Mouse (Mus musculus) CD4-positive, CD25-positive, alpha-beta regulatory T cell, adult 2 months (primary cell): ENCODE data around the gene Gm17482.
A peak's percentile ranks its signal among the peaks of the same experiment; 100 is the strongest.
"Not testable (repeated sequence)": the region's sequence is repeated elsewhere in the genome, so short reads cannot be mapped to it uniquely, and the experiment has no call there.

Source experiments
- DNase-seq: peaks from one replicate; pipeline ENCODE4 v3.0.0-alpha.2; 2012; ENCODE audit warnings: low read depth, low spot score

Gm17482 gene

DNA sequence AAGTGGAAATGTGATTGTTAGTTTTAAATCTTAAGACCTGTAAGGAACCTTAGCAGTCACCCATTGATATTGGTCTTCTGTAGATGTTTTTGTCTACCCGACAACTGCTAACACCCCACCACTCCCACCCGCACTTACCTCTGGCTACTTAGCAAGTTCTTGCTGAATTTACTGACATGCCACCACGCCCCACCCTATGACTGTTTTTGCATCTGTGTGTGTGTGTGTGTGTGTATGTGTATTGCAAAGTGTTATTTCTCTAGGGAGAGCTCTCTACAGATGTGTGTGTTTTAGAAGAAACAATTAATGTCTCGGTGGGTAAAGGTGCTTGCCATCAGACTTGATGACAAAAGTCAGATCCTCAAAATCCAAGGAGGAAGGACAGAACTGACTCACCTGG, at the start of gene Gm17482:
Gm17482 (plus strand) TSS at position 301 of the 400 bp plus-strand sequence.
- no peak for DNase-seq

DNA sequence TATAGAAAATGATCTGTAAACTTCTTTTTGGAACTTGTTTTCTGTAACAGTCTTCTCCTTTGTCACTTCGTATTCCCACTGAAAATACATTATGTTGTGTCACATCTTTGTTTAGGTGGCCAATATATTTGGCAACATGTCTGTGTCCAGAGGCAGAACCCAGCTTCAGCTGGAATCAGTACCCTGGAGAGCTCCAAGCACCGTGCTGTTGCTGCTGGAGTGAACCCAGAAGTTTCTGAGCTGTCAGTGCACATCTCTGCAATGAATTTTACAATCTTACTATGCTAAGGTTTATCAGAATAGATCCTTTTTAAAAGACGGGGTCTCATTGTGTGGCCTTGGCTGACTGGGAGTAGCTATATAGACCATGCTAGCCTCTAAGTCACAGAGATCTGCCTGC, 48.3 kb upstream of the Gm17482 start:
- peak; percentile 10 for DNase-seq

- DNase-seq, result no peak
Observed at GRCm38 (mm10) chr6:115181094-115181493, 46.0 kb upstream of the Gm17482 start.

DNA sequence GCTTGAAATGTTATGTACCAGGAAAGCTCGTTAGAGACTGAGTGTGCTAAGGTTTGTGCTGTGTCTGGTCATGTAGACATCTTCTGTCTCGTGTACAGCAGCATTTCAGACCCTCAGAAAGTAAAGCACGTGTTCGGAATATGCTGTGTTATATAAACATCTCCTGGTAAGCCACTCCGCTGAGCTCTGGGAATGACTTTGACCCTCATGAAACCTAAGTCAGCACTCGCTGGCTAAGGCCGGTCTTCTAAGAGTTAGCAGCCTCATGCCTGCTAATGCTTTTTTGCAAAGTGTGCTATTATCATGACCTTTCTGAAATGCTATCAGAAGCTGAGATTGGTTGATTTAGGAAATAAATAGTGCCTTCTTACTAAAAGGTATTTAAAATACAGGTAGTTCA, 36.0 kb upstream of the Gm17482 start:
- no peak for DNase-seq

DNA sequence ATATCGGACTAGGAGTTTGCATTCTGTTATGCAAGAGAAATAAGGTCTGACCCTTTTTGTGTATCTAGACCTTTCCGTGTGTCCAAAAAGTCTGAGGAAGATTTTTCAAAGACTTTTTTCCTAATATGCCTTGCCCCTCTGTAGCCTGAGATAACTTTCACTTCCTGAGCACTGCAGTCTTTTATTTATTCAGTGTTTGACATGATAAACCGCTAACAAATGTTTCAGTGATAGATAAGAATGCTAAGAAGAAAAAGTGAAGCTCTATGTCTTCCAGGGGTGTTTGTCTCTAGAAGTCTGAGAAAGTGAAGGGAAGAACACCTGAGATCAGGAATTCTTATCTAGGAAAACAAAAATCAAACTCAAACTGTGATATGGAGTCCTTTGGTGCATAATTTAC, 26.4 kb upstream of the Gm17482 start:
- no peak for DNase-seq

GRCm38 (mm10) chr6:115203029-115203428, 24.1 kb upstream of the Gm17482 start:
- peak; percentile 5 for DNase-seq

GRCm38 (mm10) chr6:115210187-115210586, 17.0 kb upstream of the Gm17482 start:
- no peak for DNase-seq

- no peak for DNase-seq
Observed at GRCm38 (mm10) chr6:115210820-115211219, 16.3 kb upstream of the Gm17482 start.

DNA sequence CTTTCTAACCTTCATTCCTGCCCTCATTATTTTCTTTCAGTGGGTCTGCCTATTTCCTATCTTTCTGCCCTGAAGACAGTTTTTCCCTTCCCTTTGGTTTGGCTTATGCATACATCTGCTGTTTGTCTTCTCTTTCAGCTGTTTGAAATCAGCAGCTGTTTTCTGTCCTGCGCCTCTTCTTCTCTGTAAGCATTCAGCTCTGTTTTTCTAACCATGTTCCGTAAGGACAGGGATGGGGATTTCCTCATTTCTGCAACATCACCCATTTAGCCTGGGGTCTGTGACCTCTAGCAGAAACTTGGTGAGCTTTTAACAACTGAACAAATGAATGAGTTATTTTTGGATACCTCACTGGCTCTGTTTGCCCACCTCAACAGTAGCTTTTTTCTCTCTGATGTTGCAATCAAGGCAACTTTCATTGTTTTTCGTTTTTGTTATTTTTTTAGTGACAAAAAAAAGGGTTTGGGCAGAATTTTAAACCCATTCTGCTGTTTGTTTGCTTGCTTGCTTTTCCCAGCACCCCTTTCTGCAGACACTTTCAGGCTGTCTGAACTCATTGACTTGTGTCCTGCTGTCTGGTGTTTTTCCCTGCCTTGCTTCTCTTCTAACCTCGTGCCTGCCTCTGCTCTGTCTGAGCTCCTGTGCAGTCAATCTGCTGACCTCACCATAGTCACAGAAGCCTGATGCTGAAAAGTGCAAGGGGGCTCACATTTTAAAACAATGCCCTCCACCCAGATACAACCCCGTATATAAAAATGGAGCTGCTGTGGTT, 14.8 kb upstream of the Gm17482 start:
- DNase-seq, result no peak

DNA sequence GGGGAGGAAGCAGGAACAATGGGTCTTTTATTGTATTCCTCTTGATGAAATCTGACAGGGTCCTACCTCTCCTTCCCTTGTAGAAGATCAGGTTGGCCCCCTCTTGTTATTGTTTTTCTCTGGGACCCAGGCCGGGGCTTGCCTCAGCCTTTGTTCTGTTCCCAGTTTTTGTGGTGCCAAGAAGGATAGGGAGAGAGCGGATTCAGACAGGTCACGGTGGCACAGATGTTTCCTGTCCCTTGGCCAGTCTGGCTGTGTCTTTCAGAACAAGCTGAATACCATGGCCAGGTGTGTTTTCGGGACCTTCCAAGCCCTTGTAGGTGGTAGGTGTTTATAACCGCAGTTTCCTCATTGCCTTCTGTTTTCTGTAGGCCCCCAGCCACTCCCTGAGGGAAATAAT, 14.0 kb upstream of the Gm17482 start:
- no peak for DNase-seq

GRCm38 (mm10) chr6:115221215-115221641, 5.9 kb upstream of the Gm17482 start:
- no peak for DNase-seq

DNA sequence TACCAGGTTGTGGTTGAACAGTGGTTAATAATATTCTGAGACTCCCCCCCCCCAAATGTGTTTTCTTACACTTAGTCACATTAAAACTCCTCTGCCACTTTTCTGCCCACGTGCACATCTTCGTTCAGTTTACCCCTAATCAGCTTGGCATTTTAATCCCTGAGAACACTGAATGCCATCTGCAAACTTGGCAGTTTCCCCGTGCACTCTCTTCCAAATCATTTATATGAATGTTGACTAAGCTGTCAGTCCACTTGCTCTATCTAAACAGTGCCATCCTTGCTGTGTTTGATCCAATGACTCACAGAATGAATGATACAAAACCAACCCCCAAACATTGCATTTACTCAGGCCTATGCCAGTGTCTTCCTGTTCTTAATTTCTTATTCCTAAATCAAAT, 1.6 kb upstream of the Gm17482 start:
- no peak for DNase-seq

- peak; percentile 85 for DNase-seq
Observed at GRCm38 (mm10) chr6:115227529-115227928, 386 bp downstream of the Gm17482 start.

DNA sequence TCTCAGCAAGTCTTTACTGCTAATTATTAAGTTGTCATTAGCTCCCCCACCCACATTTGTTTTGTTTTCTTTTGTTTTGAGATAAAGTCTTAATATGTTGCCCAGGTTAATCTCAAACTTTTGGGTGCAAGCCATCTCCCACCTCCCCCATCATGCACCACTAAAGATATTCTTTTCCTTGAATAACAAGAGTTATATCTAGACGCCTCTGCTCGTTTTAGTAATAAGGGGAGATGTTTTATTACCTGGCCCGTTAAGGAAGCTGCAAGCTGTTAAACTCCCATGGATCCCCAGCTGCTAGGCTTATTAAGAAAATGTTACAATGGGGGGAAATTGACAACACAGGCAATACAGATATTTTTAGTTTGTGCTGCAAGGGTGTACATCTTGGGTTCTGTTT, 3.4 kb downstream of the Gm17482 start:
- DNase-seq, result no peak

DNA sequence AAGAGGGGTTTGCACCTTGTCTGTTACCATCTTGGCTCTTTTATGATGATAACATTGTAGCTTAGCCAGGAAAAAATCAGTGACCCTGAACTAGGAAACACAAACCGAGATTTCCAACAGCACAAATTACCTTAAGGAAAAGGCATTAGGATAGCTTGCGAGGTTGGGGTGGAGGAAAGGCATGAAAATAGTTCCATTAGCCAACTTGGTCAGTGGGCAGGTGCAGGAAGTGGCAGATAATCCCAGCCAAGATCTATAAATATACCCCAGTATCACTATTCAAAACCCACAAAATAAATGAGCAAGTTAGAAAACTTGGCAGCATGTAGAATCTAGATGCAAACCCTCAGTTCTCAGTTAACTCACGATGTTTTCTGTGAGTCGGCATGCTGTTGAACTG, 4.7 kb downstream of the Gm17482 start:
- DNase-seq, result no peak

- no peak for DNase-seq
Observed at GRCm38 (mm10) chr6:115232562-115232961, 5.4 kb downstream of the Gm17482 start.

- DNase-seq, result no peak
Observed at GRCm38 (mm10) chr6:115238031-115239027, 11.2 kb downstream of the Gm17482 start.

DNA sequence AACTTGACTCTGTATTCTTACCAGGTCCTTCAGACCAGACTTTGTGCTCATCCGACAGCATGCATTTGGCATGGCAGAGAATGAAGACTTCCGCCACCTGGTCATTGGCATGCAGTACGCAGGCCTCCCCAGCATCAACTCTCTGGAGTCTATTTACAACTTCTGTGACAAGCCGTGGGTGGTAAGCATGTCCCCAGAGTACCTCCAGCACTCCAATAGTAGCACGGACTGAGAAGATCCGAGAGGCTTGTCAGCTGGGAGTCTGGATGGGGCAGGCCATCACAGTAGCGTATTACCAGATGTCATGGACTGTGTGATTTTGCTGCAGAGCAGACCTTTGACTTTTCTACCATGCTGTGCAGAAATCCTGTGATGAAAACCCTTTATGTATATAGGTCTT, 12.2 kb downstream of the Gm17482 start:
- DNase-seq, result no peak

DNA sequence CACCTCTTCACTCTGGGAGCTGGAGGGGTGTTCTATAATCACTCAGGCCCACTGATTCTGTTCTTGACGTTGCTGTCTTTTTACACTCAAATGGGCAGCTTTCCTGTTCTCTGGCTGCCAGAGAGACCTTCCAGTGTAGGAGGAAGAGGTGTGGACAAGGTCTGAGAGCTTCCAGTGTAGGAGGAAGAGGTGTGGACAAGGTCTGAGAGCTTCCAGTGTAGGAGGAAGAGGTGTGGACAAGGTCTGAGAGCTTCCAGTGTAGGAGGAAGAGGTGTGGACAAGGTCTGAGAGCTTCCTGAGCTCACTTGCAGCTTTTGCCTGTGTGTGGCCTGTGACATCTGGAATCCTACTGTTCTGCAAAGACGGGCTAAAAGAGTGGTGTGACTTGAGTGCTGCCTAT, 13.3 kb downstream of the Gm17482 start:
- not testable (repeated sequence) for DNase-seq

GRCm38 (mm10) chr6:115241131-115241699, 14.1 kb downstream of the Gm17482 start:
- no peak for DNase-seq

- DNase-seq, result no peak
Observed at GRCm38 (mm10) chr6:115241939-115242338, 14.8 kb downstream of the Gm17482 start.

GRCm38 (mm10) chr6:115244222-115244621, 17.1 kb downstream of the Gm17482 start:
- DNase-seq, result no peak
